Mouse (Mus musculus) neural tube, embryonic 11.5 days (tissue): Measurements from ENCODE around the gene Setd2. TPM values are rescaled to one million over a fixed set of nuclear protein-coding genes. Genes with fewer than 3 reads are reported as not detected.
A peak's percentile ranks its signal among the peaks of the same experiment; 100 is the strongest.

ENCODE experiments used
- ATAC-seq: fragments of 200-750 bp; cut with Nextera tagmentation; 2 replicates; pipeline ENCODE4 v1.8.0; 2017; ENCODE audit warnings: moderate number of reproducible peaks, mild to moderate bottlenecking, moderate TSS enrichment, moderate library complexity; ENCODE audit not compliant: insufficient read depth, low FRiP score, low TSS enrichment
- DNase-seq: peaks from one replicate; pipeline ENCODE4 v3.0.0-alpha.2; 2015; ENCODE audit warnings: low spot score
- H3K27ac ChIP-seq: fragments of 300-500 bp; sonication (generic); 2 replicates; pipeline ENCODE4 v1.5.1; 2014; ENCODE audit warnings: low read depth, mild to moderate bottlenecking, low read length
- H3K27me3 ChIP-seq: fragments of 300-500 bp; sonication (generic); 2 replicates; pipeline ENCODE4 v1.6.1; 2014; ENCODE audit warnings: mild to moderate bottlenecking, low read length, mixed read lengths; ENCODE audit not compliant: control insufficient read depth, insufficient read depth
- H3K36me3 ChIP-seq: fragments of 300-500 bp; sonication (generic); 2 replicates; pipeline ENCODE4 v1.6.1; 2014; ENCODE audit warnings: mild to moderate bottlenecking, low read length, moderate library complexity, mixed read lengths; ENCODE audit not compliant: control insufficient read depth, insufficient read depth
- H3K4me1 ChIP-seq: fragments of 300-500 bp; sonication (generic); 2 replicates; pipeline ENCODE4 v1.6.1; 2014; ENCODE audit warnings: low read length, mixed read lengths; ENCODE audit not compliant: control insufficient read depth, insufficient read depth
- H3K4me2 ChIP-seq: fragments of 300-500 bp; sonication (generic); 2 replicates; pipeline ENCODE4 v1.6.1; 2014; ENCODE audit warnings: low read depth, mild to moderate bottlenecking, moderate library complexity
- H3K4me3 ChIP-seq: fragments of 300-500 bp; sonication (generic); 2 replicates; pipeline ENCODE4 v1.5.1; 2014; ENCODE audit warnings: low read depth, low read length
- H3K9ac ChIP-seq: fragments of 300-500 bp; sonication (generic); 2 replicates; pipeline ENCODE4 v1.6.1; 2014; ENCODE audit warnings: mild to moderate bottlenecking, low read length
- H3K9me3 ChIP-seq: fragments of 300-500 bp; sonication (generic); 2 replicates; pipeline ENCODE4 v1.6.1; 2016; ENCODE audit warnings: low read length; ENCODE audit not compliant: control insufficient read depth
- WGBS: fragments of 180-500 bp; shearing (Covaris S2); extraction: QIAGEN DNeasy Blood & Tissue Kit; methylation state at CpG from one replicate; pipeline ENCODE4 v1.1.7; 2014; 5-methylcytosine and 5-hydroxymethylcytosine counted together
- polyA plus RNA-seq: library from polyadenylated mRNA; unstranded; fragments of >200 nt; fragmentation: Nextera tagmentation; extraction: Ambion mirVana; gene quantifications from 2 replicates; pipeline ENCODE4 v1.2.1, GENCODE M21; 2014

The Setd2 gene
- polyA plus RNA-seq, 1 experiment from 2014 or later, result 45.0 TPM

- H3K36me3 ChIP-seq, result no peaks in the 10 kb centered on the region
- H3K27ac ChIP-seq, result no peak overlapping the region
- H3K4me1 ChIP-seq, result peaks cover 9% of the 10 kb centered on the region; the same call in 1 of the 2 replicates
- peak overlapping the region; percentile 96 for H3K4me3 ChIP-seq
- H3K4me2 ChIP-seq, result peak overlapping the region; percentile 54
- WGBS, result 48% methylated on average over 5 of the region's 5 CpGs
- no peak for ATAC-seq
- 0 out of 2 replicates have a peak overlapping the region, but pooled peaks have one; percentile 1 for H3K9ac ChIP-seq
- no peak for DNase-seq
- H3K9me3 ChIP-seq, result no peaks in the 10 kb centered on the region
- H3K27me3 ChIP-seq, result no peaks in the 10 kb centered on the region
These were observed 1.2 kb downstream of the Setd2 start for GRCm38 (mm10) chr9:110533645-110534044.

GRCm38 (mm10) chr9:110535114-110535513 is 2.7 kb downstream of the Setd2 start:
- Histone ChIP-seq H3K27me3 (no peaks in the 10 kb centered on the region), H3K9ac (no peak overlapping the region), H3K36me3 (no peaks in the 10 kb centered on the region), H3K27ac (no peak overlapping the region), H3K4me3 (no peak overlapping the region), H3K4me1 (peaks cover 9% of the 10 kb centered on the region; the same call in 1 of the 2 replicates), H3K4me2 (no peak overlapping the region), H3K9me3 (no peaks in the 10 kb centered on the region)
- DNase-seq (no peak), ATAC-seq (no peak)
- 91% methylated on average over 2 of the region's 2 CpGs for WGBS

GRCm38 (mm10) chr9:110536636-110537035 is 4.2 kb downstream of the Setd2 start:
- 90% methylated on average over 2 of the region's 2 CpGs for WGBS
- DNase-seq (no peak), ATAC-seq (no peak)
- H3K4me2 ChIP-seq, result no peak overlapping the region
- peaks cover 9% of the 10 kb centered on the region; the same call in 1 of the 2 replicates for H3K4me1 ChIP-seq
- H3K27me3 ChIP-seq, result no peaks in the 10 kb centered on the region
- no peak overlapping the region for H3K27ac ChIP-seq
- no peak overlapping the region for H3K9ac ChIP-seq
- H3K4me3 ChIP-seq, result no peak overlapping the region
- H3K9me3 ChIP-seq, result no peaks in the 10 kb centered on the region
- no peaks in the 10 kb centered on the region for H3K36me3 ChIP-seq

- no peak overlapping the region for H3K27ac ChIP-seq
- no peaks in the 10 kb centered on the region for H3K9me3 ChIP-seq
- no peak for DNase-seq
- no peak for ATAC-seq
- H3K27me3 ChIP-seq, result no peaks in the 10 kb centered on the region
- H3K4me2 ChIP-seq, result no peak overlapping the region
- H3K36me3 ChIP-seq, result no peaks in the 10 kb centered on the region
- H3K4me1 ChIP-seq, result peaks cover 9% of the 10 kb centered on the region; the same call in 1 of the 2 replicates
- no peak overlapping the region for H3K9ac ChIP-seq
- no peak overlapping the region for H3K4me3 ChIP-seq
These were observed 6.1 kb downstream of the Setd2 start for GRCm38 (mm10) chr9:110538511-110538910.

GRCm38 (mm10) chr9:110541988-110542387 is 9.6 kb downstream of the Setd2 start:
- 89% methylated on average over 4 of the region's 4 CpGs for WGBS

GRCm38 (mm10) chr9:110548261-110548660 is 15.9 kb downstream of the Setd2 start:
- Histone ChIP-seq H3K4me2 (no peak overlapping the region), H3K36me3 (peaks cover 26% of the 10 kb centered on the region), H3K4me1 (no peaks in the 10 kb centered on the region), H3K9ac (no peak overlapping the region), H3K27ac (no peak overlapping the region), H3K27me3 (no peaks in the 10 kb centered on the region), H3K4me3 (no peak overlapping the region), H3K9me3 (no peaks in the 10 kb centered on the region)
- no peak for ATAC-seq
- DNase-seq, result no peak
- WGBS, result 97% methylated on average over 19 of the region's 19 CpGs

More at GRCm38 (mm10) chr9:110541988-110542387, 9.6 kb downstream of the Setd2 start:
- Histone ChIP-seq H3K27me3 (no peaks in the 10 kb centered on the region), H3K4me2 (no peak overlapping the region), H3K9ac (no peak overlapping the region), H3K4me1 (no peaks in the 10 kb centered on the region), H3K4me3 (no peak overlapping the region), H3K36me3 (no peaks in the 10 kb centered on the region), H3K9me3 (no peaks in the 10 kb centered on the region), H3K27ac (no peak overlapping the region)
- ATAC-seq (no peak), DNase-seq (no peak)

- ATAC-seq, result no peak
- no peak for DNase-seq
- Histone ChIP-seq H3K9me3 (no peaks in the 10 kb centered on the region), H3K4me1 (no peaks in the 10 kb centered on the region), H3K27me3 (no peaks in the 10 kb centered on the region), H3K36me3 (peaks cover 13% of the 10 kb centered on the region), H3K9ac (no peak overlapping the region), H3K27ac (no peak overlapping the region), H3K4me2 (no peak overlapping the region), H3K4me3 (no peak overlapping the region)
These were observed 35.9 kb downstream of the Setd2 start for GRCm38 (mm10) chr9:110568309-110568708.

GRCm38 (mm10) chr9:110582161-110582560 is 49.8 kb downstream of the Setd2 start:
- DNase-seq, result no peak
- no peaks in the 10 kb centered on the region; the same call in 1 of the 2 replicates for H3K36me3 ChIP-seq
- no peak overlapping the region for H3K9ac ChIP-seq
- WGBS, result 92% methylated on average over 2 of the region's 2 CpGs
- H3K4me3 ChIP-seq, result no peak overlapping the region
- H3K27me3 ChIP-seq, result no peaks in the 10 kb centered on the region
- H3K4me2 ChIP-seq, result no peak overlapping the region
- H3K4me1 ChIP-seq, result no peaks in the 10 kb centered on the region
- ATAC-seq, result no peak
- H3K9me3 ChIP-seq, result no peaks in the 10 kb centered on the region
- no peak overlapping the region for H3K27ac ChIP-seq

GRCm38 (mm10) chr9:110583521-110583920 is 51.1 kb downstream of the Setd2 start:
- H3K4me2 ChIP-seq, result no peak overlapping the region
- no peaks in the 10 kb centered on the region for H3K36me3 ChIP-seq
- no peak for ATAC-seq
- no peak overlapping the region for H3K4me3 ChIP-seq
- H3K4me1 ChIP-seq, result no peaks in the 10 kb centered on the region
- no peaks in the 10 kb centered on the region for H3K27me3 ChIP-seq
- H3K9ac ChIP-seq, result no peak overlapping the region
- H3K9me3 ChIP-seq, result no peaks in the 10 kb centered on the region
- no peak overlapping the region for H3K27ac ChIP-seq
- 93% methylated on average over 1 of the region's 1 CpGs for WGBS
- DNase-seq, result no peak
